Mouse (Mus musculus): ENCODE results near the gene Pcgf6. TPM values are rescaled to one million over a fixed set of nuclear protein-coding genes. Genes with fewer than 3 reads are reported as not detected.
"Not testable (repeated sequence)": the region's sequence is repeated elsewhere in the genome, so short reads cannot be mapped to it uniquely, and the experiment has no call there.

Pcgf6 gene
- polyA plus RNA-seq, 1 experiment from 2014 or later = 22.0 TPM

GRCm38 (mm10) chr19:46999753-47000152, 51.0 kb downstream of the Pcgf6 start:
- Histone ChIP-seq H3K9me3 (ENCODE audit: control insufficient read depth, low read depth, low read length) (no peaks in the 10 kb centered on the region), H3K27ac (ENCODE audit: low read length) (no peak overlapping the region), H3K4me2 (replicated peaks; ENCODE audit: low read depth, low read length) (no peak overlapping the region), H3K9ac (replicated peaks; ENCODE audit: low read depth, low read length) (no peak overlapping the region), H3K27me3 (ENCODE audit: control insufficient read depth, insufficient read depth, low read length) (no peaks in the 10 kb centered on the region), H3K4me3 (ENCODE audit: low read depth, low read length) (no peak overlapping the region), H3K4me1 (ENCODE audit: control insufficient read depth, insufficient read depth, low read length) (no peaks in the 10 kb centered on the region), H3K36me3 (ENCODE audit: control insufficient read depth, insufficient read depth, low read length) (no peaks in the 10 kb centered on the region)
- WGBS = 63% methylated on average over 6 of the region's 6 CpGs
- ATAC-seq (ENCODE audit: insufficient number of reproducible peaks, insufficient read depth, low FRiP score, low read depth) = no peak

- H3K4me3 ChIP-seq (ENCODE audit: low read depth, low read length) = no peak overlapping the region
- H3K27me3 ChIP-seq (ENCODE audit: control insufficient read depth, insufficient read depth, low read length) = no peaks in the 10 kb centered on the region
- WGBS = 83% methylated on average over 4 of the region's 4 CpGs
- no peaks in the 10 kb centered on the region for H3K9me3 ChIP-seq (ENCODE audit: control insufficient read depth, low read depth, low read length)
- H3K27ac ChIP-seq (ENCODE audit: low read length) = no peak overlapping the region
- no peak for ATAC-seq (ENCODE audit: insufficient number of reproducible peaks, insufficient read depth, low FRiP score, low read depth)
- H3K4me2 ChIP-seq (replicated peaks; ENCODE audit: low read depth, low read length) = no peak overlapping the region
- H3K36me3 ChIP-seq (ENCODE audit: control insufficient read depth, insufficient read depth, low read length) = no peaks in the 10 kb centered on the region
- H3K9ac ChIP-seq (replicated peaks; ENCODE audit: low read depth, low read length) = no peak overlapping the region
- H3K4me1 ChIP-seq (ENCODE audit: control insufficient read depth, insufficient read depth, low read length) = no peaks in the 10 kb centered on the region
These were observed 51.8 kb downstream of the Pcgf6 start for GRCm38 (mm10) chr19:46998953-46999352.

GRCm38 (mm10) chr19:46998168-46998870, 52.4 kb downstream of the Pcgf6 start:
- Histone ChIP-seq H3K27me3 (ENCODE audit: control insufficient read depth, insufficient read depth, low read length) (no peaks in the 10 kb centered on the region), H3K9me3 (ENCODE audit: control insufficient read depth, low read depth, low read length) (no peaks in the 10 kb centered on the region), H3K9ac (replicated peaks; ENCODE audit: low read depth, low read length) (no peak overlapping the region), H3K4me1 (ENCODE audit: control insufficient read depth, insufficient read depth, low read length) (no peaks in the 10 kb centered on the region), H3K4me2 (replicated peaks; ENCODE audit: low read depth, low read length) (no peak overlapping the region), H3K4me3 (ENCODE audit: low read depth, low read length) (no peak overlapping the region), H3K36me3 (ENCODE audit: control insufficient read depth, insufficient read depth, low read length) (no peaks in the 10 kb centered on the region), H3K27ac (ENCODE audit: low read length) (no peak overlapping the region)
- WGBS = 76% methylated on average over 8 of the region's 8 CpGs
- no peak for ATAC-seq (ENCODE audit: insufficient number of reproducible peaks, insufficient read depth, low FRiP score, low read depth)

- no peak for ATAC-seq (ENCODE audit: insufficient number of reproducible peaks, insufficient read depth, low FRiP score, low read depth)
- no peak overlapping the region for H3K9ac ChIP-seq (replicated peaks; ENCODE audit: low read depth, low read length)
- no peak overlapping the region for H3K27ac ChIP-seq (ENCODE audit: low read length)
- no peak overlapping the region for H3K4me3 ChIP-seq (ENCODE audit: low read depth, low read length)
- H3K9me3 ChIP-seq (ENCODE audit: control insufficient read depth, low read depth, low read length) = no peaks in the 10 kb centered on the region
- no peaks in the 10 kb centered on the region for H3K4me1 ChIP-seq (ENCODE audit: control insufficient read depth, insufficient read depth, low read length)
- no peak overlapping the region for H3K4me2 ChIP-seq (replicated peaks; ENCODE audit: low read depth, low read length)
- no peaks in the 10 kb centered on the region for H3K36me3 ChIP-seq (ENCODE audit: control insufficient read depth, insufficient read depth, low read length)
- 85% methylated on average over 9 of the region's 9 CpGs for WGBS
- no peaks in the 10 kb centered on the region for H3K27me3 ChIP-seq (ENCODE audit: control insufficient read depth, insufficient read depth, low read length)
These were observed 54.6 kb downstream of the Pcgf6 start for GRCm38 (mm10) chr19:46996095-46996494.

GRCm38 (mm10) chr19:46992329-46992728, 58.4 kb downstream of the Pcgf6 start:
- H3K4me3 ChIP-seq (ENCODE audit: low read depth, low read length); H3K9ac ChIP-seq (replicated peaks; ENCODE audit: low read depth, low read length); ATAC-seq (ENCODE audit: insufficient number of reproducible peaks, insufficient read depth, low FRiP score, low read depth); H3K36me3 ChIP-seq (ENCODE audit: control insufficient read depth, insufficient read depth, low read length); H3K9me3 ChIP-seq (ENCODE audit: control insufficient read depth, low read depth, low read length); H3K4me2 ChIP-seq (replicated peaks; ENCODE audit: low read depth, low read length); H3K27ac ChIP-seq (ENCODE audit: low read length); H3K4me1 ChIP-seq (ENCODE audit: control insufficient read depth, insufficient read depth, low read length); H3K27me3 ChIP-seq (ENCODE audit: control insufficient read depth, insufficient read depth, low read length): not testable (repeated sequence)
- WGBS = 68% methylated on average over 4 of the region's 4 CpGs

GRCm38 (mm10) chr19:46991145-46991544, 59.6 kb downstream of the Pcgf6 start:
- 12% methylated on average over 5 of the region's 5 CpGs for WGBS
- Histone ChIP-seq H3K4me2 (replicated peaks; ENCODE audit: low read depth, low read length) (no peak overlapping the region), H3K9me3 (ENCODE audit: control insufficient read depth, low read depth, low read length) (no peaks in the 10 kb centered on the region), H3K4me3 (ENCODE audit: low read depth, low read length) (no peak overlapping the region), H3K27me3 (ENCODE audit: control insufficient read depth, insufficient read depth, low read length) (no peaks in the 10 kb centered on the region), H3K27ac (ENCODE audit: low read length) (no peak overlapping the region), H3K36me3 (ENCODE audit: control insufficient read depth, insufficient read depth, low read length) (no peaks in the 10 kb centered on the region), H3K9ac (replicated peaks; ENCODE audit: low read depth, low read length) (no peak overlapping the region), H3K4me1 (ENCODE audit: control insufficient read depth, insufficient read depth, low read length) (no peaks in the 10 kb centered on the region)
- no peak; the same call in 1 of the 2 replicates for ATAC-seq (ENCODE audit: insufficient number of reproducible peaks, insufficient read depth, low FRiP score, low read depth)

GRCm38 (mm10) chr19:46990625-46991024, 60.1 kb downstream of the Pcgf6 start:
- H3K27ac ChIP-seq (ENCODE audit: low read length); H3K9me3 ChIP-seq (ENCODE audit: control insufficient read depth, low read depth, low read length); H3K9ac ChIP-seq (replicated peaks; ENCODE audit: low read depth, low read length); H3K27me3 ChIP-seq (ENCODE audit: control insufficient read depth, insufficient read depth, low read length); H3K36me3 ChIP-seq (ENCODE audit: control insufficient read depth, insufficient read depth, low read length); H3K4me2 ChIP-seq (replicated peaks; ENCODE audit: low read depth, low read length); H3K4me3 ChIP-seq (ENCODE audit: low read depth, low read length); H3K4me1 ChIP-seq (ENCODE audit: control insufficient read depth, insufficient read depth, low read length); ATAC-seq (ENCODE audit: insufficient number of reproducible peaks, insufficient read depth, low FRiP score, low read depth): not testable (repeated sequence)
- WGBS = 76% methylated on average over 8 of the region's 8 CpGs

GRCm38 (mm10) chr19:46990153-46990518, 60.6 kb downstream of the Pcgf6 start:
- ATAC-seq (ENCODE audit: insufficient number of reproducible peaks, insufficient read depth, low FRiP score, low read depth) = no peak

More at GRCm38 (mm10) chr19:46990153-46990518, 60.6 kb downstream of the Pcgf6 start:
- no peak overlapping the region for H3K4me2 ChIP-seq (replicated peaks; ENCODE audit: low read depth, low read length)
- H3K9me3 ChIP-seq (ENCODE audit: control insufficient read depth, low read depth, low read length) = no peaks in the 10 kb centered on the region
- no peak overlapping the region for H3K4me3 ChIP-seq (ENCODE audit: low read depth, low read length)
- no peaks in the 10 kb centered on the region for H3K36me3 ChIP-seq (ENCODE audit: control insufficient read depth, insufficient read depth, low read length)
- WGBS = 86% methylated on average over 3 of the region's 3 CpGs
- no peak overlapping the region for H3K27ac ChIP-seq (ENCODE audit: low read length)
- H3K4me1 ChIP-seq (ENCODE audit: control insufficient read depth, insufficient read depth, low read length) = no peaks in the 10 kb centered on the region
- no peaks in the 10 kb centered on the region for H3K27me3 ChIP-seq (ENCODE audit: control insufficient read depth, insufficient read depth, low read length)
- H3K9ac ChIP-seq (replicated peaks; ENCODE audit: low read depth, low read length) = no peak overlapping the region
